Mouse (Mus musculus) ES-CJ7 (cell line): ENCODE data around the gene Gfpt2.

Experiments used
- DNase-seq: peaks from one replicate; pipeline ENCODE4 v3.0.0; 2011; ENCODE audit warnings: low read depth, low spot score

The Gfpt2 gene

DNA sequence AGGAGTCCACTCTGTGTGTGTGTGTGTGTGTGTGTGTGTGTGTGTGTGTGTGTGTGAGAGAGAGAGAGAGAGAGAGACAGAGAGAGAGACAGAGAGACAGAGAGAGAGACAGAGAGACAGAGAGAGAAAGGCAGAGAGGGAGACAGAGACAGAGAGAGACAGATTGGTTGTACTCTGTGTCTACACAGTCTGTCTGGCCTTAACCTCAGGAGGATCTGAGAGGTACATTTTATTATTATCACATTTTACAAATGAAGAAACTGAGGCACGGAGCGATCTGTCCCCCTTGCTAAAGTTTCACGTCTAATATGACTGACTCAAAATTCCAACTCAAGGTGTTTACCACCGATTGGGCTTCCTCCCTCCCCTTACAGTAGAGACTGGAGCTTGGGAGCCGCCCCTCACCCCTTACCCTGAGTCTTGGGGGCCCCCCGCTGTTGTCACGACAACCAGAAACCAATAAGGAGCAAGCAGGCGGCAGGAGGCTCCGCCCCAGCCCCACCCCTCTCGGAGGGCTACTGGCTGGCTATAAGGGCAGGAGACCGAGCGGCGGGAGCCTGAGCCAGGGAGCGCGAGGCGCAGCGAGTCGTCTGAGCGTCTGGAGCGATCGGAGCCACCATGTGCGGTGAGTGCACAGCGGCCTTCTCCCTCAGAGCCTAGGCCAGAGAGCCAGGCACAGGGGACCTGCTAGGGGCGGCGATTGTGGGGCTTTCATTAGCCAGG, at the start of gene Gfpt2:
Gene Gfpt2 (plus strand): TSS at position 560 of the 723 bp plus-strand sequence.
- DNase-seq: peak; percentile 90

DNA sequence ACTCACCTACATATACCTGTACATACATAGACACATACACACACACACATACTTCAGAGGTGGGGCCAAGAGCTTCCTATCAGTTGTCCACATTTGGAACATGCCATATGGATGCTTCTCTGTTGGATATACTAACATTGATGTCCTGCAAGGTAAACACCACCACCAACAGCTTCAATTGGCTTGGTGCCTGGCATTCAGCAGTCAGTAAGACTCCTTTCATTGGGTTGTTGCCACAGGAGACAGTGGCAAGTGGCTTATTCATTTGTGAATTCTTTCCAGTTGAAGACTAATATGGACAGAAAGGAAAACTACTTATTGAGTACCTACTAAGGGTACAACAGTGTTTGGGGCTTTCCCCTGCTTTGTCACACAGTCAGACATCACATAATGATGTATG, 49.0 kb upstream of the Gfpt2 start:
- no peak for DNase-seq

DNA sequence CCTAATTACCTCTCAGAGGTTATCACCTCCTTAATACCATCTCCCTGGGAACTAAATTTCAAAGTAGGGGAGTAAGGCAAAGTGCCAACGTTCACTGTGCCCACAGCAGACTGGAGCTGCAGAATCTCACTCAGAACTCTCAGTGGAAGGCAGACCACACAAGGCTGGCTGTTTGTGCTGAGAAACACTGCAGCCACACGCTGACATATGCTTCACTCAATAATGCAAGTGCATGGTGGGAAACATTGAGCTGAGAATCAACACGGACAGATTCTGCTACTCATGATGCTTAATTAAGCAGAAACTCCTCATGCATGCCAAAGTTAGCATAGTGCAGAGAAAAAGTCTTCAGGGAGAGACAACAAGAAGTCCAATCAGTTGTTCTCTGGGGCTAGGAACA, 48.1 kb upstream of the Gfpt2 start:
- DNase-seq: no peak

DNA sequence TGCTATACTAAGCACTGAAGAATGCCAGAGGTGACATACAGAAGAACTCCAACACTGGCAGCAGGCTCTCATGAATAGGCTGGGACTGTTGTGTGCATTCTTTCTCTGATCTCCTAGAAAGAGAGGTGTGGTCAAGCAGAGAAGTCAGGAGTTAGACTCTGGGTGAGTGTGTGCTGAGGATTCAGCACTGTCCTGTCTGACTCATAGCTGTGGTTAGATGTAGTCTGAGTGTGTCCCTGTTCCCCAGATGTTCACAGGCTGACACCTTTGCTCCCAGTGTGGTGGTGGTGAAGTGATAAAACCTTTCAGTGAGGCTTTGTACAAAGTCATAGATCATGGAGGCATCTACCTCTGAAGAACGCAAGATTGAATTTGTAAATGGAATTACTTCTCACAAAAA, 47.2 kb upstream of the Gfpt2 start:
- DNase-seq: no peak

DNA sequence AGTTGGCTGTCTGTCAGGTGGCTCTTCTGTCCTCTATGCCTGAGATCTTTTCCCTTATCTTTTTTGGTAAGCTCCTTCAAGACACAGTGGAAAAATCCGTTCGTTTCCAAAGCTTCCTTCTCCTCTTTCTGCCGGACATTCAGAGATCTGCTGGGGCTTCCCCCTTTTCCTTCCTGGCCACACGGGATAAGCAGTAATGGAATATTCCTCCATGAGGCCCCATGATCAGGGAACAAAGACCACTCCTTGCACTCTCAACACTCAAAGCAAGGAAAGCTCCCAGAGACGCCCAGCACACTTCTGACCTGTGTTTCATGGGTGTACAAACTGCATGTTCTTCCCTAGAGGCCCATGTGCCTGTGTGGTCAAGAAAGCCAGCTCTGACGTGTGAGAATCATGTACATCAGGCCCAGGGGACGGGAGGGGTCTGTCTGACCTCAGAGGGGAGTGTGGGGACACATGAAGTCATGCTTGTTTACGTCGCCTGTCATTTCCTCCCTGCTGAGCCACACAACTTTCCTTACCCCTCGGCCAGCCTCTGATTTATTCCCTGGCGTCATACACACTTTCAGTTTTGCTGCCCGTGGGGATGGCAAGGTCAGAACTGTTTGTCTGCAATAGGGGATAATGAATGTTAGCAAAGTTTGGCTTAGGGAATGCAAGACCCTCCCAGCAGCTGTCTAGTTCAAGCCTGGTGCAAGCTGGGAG, 38.9 kb upstream of the Gfpt2 start:
- no peak for DNase-seq

DNA sequence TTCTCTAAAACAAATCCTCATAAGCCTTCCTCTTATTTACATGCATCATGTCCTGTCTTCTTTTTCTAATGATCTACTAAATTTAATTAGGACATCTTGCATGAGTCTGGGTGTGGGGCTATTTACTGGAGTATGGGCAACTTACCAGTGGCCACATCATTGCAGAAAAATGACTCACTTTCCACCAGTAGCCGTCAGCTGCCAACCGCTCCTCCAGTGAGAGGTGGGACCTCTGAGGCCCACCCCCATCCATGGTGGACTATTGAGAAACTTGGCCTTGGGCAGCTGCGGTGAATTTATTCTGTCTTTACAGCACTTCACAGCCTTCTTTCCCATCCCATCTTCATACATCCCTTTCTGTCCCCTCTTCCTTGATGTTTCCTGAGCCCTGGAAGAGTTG, 35.9 kb upstream of the Gfpt2 start:
- DNase-seq: no peak

DNA sequence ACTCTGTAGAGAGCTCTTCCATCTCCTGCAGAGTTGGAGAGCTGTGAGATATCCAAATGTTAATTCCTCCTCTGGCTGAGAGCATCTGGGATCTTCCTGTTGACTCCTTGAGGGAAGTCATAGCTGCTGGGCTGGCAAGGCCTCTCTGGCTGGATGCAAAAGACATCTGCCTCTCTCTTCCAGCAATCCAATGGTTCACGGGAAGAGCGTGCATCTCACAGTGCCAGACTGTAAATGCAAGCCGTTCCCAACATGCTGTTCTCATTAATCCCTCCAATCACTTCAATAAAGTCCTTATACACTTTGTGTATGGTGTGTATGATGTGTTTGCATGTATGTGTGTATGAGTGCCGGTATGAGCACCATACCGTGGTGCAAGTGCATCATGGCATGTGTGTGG, 32.8 kb upstream of the Gfpt2 start:
- no peak for DNase-seq

DNA sequence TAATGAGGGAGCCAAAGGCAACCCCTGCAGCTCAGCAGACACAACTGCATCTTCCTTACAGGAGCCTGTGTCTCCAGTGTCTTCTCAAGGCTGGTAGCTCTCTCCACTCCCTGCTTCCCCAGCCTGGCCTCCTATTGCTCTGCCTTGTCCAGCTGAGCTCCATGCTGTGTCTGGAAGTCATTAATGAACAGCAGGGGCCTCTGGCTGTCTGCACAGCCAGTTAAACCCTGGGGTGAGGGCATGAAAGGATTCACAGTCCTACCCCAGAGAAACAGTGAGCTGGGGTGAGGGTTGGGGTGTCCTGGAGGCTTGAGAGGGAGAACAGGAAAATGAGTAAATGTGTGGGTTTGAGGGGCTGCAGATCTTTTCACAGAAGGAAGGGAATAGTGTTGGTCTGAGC, 30.4 kb upstream of the Gfpt2 start:
- DNase-seq: no peak

DNA sequence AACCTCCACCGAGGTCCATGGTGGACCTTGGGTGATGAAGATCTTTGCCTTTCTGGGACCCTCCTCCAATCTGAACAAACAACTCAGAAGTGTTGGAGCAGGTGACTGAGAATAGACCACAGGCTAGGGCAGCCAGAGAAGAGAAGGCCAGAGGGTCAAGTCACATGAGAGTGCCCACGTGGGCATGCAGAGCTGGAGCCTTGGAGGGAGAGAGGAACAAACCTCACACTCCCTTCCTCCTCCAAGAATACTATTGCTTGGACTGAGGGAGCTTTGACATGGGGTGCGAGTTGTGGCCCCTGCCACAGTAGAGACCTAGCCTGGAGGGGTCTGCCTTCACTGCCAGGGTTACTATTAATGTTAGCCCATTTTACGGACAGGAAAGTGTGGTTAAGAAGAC, 30.0 kb upstream of the Gfpt2 start:
- peak; percentile 31 for DNase-seq

DNA sequence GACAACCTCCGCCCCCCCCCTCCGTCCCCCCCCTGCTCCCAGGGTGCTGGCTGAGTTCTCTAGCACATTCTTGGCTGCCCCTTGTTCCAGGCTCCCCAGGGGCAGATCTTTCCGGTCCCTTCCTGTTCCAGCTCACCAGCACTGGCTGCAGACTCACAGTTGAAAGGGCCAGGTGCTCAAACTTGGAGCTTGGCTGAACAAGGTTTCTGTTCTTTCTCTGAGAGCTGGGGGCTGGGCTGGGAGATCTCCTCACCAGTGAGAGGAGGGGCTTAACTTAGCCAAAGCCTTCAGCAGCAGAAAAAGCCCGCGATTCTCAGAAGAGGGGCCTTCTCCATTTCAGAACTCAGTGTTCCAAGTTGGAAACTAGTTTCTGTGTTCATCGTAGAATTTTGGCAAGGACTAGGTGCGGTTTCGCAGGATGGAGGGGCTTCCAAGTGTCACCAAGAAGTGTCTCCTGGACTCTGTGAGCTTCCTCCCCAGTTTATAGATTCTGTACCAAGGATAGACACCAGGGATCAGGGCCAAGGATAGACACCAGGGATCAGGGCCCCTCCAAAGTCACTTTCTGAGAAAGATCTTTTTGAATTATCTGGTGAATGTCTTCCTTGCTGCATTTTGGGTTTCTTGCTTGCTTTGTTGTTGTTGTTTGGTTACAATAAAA, 29.2 kb upstream of the Gfpt2 start:
- peak; percentile 97 for DNase-seq

DNA sequence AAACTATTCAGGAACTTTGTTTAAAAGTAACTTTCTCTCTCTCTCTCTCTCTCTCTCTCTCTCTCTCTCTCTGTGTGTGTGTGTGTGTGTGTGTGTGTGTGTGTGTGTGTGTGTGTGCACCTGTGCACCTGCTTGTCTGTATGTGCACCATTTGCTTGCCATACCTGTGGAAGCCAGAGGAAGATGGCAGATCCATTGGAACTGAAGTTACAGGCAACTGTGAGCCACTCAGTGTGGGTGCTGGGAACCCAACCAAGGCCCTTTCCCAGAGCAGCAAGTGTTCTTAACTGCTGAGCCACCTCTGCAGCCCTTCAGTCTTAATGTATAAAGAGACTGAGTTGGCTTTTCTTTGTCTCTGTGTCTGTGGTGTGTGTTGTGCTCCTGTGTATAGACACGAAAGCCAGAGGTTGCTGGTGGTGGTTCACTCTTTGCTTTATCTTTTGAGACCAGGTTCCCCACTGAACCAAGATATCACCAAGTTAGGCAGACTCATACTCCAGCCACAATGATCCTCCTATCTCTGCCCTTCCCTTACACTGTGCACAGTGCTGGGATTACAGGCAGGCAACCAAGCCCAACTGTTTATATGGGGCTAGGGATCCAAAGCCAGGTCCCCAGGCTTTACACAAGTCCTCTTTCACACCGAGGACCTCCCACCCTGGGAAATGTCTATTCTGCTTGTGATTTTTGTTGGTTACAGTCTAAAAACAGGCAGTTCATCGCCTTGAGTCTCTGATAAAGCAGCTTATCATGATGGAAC, 28.4 kb upstream of the Gfpt2 start:
- no peak for DNase-seq

DNA sequence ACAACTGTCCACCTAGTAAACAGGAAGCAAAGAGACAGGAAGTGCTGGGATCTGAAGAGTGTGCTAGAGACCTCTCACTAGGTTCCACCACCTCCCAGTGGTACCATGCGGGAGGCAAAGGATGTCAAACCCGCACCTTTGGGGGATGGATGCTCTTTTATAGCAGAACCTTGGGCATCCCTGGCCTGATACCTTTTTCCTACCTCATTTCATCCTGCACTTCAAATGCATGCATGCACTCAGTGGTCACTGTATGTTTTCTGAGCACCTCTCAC, 27.9 kb upstream of the Gfpt2 start:
- DNase-seq: no peak

DNA sequence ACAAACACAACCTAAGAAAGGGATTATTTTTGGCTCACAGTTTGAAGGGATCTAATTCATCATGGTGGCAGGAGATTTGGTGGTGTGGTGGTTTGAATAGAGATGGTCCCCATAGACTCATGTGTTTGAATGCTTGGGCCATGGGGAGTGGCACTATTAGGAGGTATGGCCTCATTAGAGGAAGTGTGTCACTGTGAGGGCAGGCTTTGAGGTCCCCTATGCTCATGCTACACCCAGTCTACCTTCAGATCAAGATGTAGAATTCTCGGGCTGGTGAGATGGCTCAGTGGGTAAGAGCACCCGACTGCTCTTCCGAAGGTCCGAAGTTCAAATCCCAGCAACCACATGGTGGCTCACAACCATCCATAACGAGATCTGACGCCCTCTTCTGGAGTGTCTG, 26.5 kb upstream of the Gfpt2 start:
- DNase-seq: peak; percentile 30

DNA sequence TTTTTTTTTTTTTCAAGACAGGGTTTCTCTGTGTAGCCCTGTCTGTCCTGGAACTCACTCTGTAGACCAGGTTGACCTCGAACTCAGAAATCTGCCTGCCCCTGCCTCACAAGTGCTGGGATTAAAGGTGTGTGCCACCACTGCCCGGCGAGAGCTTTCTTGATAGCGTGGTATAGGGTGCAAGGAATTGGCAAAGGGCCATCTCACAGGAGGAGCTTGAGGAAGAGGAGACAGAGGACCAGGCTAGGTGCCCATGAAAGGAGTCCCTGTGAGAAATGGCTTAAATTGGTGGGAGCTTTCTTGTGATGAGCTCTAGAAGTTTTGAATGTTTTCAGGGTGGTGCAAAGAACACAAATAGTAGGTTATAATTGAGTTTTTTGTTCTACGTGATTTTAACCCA, 25.2 kb upstream of the Gfpt2 start:
- DNase-seq: no peak

DNA sequence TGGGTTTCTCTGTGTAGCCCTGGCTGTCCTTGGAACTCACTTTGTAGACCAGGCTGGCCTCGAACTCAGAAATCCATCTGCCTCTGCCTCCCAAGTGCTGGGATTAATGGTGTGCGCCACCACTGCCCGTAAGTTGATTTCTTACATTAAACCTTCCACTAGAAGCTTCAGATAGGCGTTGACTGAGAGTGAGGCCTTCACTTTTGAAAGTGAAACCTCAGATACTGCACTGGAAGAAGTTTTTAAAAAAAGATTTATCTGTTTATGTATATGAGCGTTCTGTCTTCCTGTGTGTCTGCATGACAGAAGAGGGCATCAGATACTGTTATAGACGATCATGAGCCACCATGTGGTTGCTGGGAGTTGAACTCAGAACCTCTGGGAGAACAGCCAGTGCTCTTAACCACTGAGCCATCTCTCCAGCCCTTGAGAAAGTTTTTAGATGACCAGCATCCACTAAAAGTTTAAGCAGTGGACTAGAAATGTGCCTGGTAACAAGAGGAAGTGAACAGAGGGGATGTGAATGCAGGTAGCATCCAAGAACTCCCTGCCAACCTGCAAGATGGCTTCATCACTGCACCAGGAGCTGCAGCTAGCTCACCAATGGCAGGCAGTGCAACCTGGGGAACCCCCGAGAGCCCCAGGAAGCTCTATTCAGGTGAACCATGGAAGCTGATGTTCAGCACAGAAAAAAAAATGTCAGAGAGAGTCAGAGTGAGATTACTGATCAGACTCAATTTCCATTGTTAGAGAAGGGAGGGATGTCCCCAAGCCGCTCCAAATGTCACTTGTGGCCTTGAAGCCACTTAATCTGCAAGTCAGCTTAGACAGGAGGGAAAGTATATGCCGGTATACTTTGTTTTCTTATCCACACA, 23.1 kb upstream of the Gfpt2 start:
- DNase-seq: no peak

DNA sequence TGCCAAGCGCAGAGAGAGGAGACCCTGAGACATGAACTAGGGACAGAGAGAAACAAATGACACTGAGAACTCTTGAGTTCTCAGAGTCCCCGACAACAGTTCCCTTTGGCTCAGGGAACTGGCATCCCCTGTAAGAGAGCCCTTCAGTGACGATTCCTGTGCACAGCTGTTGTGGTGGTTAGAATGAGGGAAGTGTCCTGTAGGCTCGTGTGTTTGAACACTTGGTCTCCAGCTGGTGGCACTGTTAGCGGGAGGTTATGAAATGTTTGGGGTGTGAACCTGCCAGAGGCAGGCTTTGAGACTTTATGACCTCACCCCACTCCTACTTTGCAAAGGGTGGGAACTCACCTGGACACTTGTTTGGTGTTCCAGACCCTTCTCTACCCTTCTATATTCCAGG, 21.7 kb upstream of the Gfpt2 start:
- peak; percentile 44 for DNase-seq

DNA sequence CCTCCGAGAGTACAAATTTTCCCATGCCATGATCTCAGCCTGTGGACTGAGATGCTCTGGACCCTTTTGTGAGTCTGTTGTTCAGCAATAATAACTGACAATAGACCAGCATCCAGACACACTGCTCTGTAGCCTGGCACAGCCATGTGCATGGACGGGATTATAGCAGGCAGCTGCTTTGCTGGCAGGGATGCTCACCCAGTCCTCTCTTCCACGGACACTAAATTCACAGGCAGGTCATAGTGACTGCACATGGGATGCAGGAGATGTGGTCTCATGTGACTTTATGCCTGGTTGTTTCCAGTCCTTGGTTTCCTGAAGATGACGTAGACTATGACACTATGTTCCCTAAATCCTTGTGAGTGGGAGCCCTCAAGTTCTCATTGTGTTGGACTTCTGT, 19.1 kb upstream of the Gfpt2 start:
- DNase-seq: no peak

DNA sequence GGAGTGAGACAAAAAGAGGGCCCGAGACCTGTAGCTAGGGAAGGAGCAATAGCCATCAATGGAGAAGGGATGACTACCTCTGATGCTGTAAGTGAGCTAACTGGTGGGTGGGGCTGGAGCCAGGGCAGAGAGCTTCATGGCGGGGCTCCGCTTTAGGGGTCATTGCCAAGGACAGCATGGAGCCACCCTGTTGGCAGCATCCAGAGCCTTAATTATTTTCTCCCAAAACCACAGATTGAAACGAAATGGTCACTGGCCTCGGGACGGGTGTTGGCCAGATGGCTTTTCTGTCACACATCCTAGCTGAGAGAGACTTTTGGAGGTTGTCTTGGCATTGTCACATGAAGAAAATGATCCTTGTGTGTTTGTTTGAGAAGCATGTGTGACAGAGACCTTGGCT, 15.1 kb upstream of the Gfpt2 start:
- no peak for DNase-seq

DNA sequence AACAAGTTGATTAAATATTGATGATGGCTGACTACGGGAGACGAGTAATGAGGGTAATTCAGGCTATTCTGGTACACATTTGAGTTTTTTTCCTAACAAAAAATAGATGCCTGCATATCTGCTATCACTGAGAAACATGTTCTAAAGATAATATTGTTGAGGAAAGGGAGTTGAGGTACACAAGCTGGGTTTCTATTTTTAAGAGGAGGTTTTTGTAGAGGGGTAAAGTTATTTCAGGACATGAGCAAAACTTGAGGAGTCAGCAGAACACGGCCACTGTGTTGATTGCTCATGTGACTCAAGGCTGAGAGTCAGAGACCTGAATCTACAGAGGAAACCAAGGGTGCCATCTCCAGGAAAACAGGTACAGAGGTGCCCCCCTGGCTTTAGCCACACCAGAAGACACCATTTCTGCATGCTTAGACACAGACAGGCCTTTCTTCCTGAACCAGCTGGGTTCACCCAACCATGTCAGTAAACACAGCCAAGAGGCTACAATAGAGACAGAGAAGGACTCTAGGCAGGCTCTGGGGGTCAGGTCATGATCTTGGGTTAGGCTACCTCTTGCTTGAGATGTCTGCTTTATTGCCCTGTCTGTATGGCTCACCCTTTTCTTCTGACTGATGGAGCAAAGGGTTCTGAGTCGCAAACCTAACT, 13.7 kb upstream of the Gfpt2 start:
- DNase-seq: no peak

DNA sequence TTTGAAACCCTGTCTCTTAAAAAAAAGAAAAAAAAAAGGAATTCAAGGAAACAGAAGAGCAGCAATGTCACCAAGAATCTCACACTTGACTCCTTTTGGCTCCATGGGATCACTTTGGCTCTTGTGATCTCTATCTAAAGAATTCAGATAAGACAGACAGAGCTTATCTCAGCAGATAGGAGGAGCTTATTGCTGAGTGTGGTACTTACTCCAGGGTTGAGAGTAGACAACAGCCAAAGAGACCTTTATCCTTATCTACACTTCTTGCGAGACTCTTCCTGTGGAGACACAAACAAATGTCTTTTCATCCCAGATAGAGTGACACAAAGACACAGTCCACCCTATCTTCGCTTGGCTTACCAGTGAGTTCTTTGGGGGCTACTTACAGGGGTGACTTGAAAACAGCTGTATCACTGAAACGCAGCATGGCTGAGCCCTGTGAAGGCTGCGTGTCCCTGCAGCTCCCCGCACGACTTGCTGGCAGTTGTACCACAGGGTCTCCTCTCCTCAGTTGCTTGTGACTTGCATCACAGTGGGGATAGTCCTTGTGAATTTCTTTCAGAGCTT, 12.1 kb upstream of the Gfpt2 start:
- no peak for DNase-seq

DNA sequence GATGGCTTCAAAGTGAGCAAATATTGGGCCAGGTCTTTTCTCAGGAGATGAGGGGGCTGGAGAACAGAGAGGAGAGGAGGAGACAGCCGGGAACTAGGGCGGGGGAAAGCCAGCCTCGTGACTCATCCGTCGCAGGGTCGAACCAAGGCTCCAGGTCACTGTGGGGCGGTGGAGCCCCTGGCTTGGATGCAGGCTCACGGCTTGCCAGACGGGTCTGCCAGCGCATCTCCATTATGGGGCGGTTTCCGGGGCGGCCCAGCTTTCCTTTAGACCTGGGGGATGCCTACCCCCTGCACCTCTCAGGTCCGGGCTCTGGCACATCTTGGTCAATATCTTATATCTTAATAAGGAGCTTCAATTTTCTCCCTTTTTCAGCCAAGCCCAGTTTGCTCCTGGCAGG, 847 bp upstream of the Gfpt2 start:
- DNase-seq: peak; percentile 69
